Mouse (Mus musculus) cerebellum, postnatal 14 days (tissue): ENCODE measurements at regions not wholly inside any gene's neighbourhood (a gene's known extent, or its start where the extent isn't known, plus 50 kb on each side); places are given as distances from the start of the nearest gene placed in this dataset.

Experiments
- DNase-seq, 2 experiments: peaks; one replicate each; pipeline ENCODE4 v3.0.0; 2021; ENCODE audit warnings: mixed read lengths in 2 of 2

DNA sequence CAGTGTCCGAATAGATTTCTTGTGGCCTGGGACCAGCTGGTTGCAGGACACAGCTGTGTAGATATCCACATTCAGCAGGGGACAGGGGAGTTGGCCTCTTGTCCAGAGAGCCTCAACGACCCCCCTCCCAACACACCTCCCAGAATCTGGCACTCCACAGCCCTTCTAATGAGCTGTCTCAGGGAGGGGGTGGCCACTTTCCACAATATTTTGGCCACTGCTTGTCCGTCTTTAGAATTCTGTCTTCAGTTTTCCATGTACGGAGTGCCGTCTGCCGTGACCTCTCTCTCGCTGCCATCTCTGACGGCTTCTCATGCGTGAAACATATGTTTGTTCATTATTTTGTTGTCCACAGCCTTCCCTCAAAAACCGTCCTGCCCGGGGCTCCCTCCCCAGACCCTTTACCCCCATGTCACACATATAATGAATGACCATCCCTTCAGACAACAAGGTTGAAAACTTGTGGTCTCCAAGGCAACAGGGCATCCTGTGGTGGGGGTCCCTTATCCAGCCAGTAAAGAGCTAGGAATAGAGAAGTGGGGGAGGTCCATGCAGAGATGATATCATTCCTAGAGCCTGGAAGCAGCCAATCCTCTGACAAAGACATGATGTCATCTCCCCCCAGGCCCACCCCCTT lies 200.3 kb downstream of the Sox9 start:
- peak; percentile 30 to 50 for DNase-seq

GRCm38 (mm10) chr11:112982802-112983591 lies 201.0 kb downstream of the Sox9 start:
- DNase-seq: peak; percentile 41 to 71

DNA sequence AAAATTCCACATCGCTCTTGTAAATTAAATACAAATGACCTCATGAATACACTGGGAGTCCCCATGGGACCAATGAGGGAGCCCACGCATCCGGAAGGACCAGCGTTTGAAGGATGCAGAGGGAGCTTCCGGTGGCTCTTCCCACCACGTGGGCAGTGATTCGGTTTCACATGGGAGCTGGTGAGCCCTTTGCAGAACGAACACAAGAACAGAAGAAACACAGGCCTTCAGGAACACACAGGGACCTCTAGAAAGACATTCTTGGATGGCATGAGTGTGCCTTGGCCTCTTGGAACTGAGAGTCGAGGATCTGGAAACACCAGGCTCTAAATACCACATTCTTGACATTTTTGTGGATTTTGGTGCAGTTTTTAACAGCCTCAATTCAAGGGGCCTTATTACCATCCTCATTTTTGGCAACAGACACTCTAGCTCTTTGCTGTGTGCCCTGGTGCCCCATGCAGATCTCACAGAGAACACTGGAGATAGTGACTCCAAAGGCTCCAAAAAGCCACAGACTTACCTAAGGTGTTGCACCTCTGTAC lies 204.1 kb downstream of the Sox9 start:
- no peak for DNase-seq

GRCm38 (mm10) chr11:112987782-112988181 lies 205.8 kb downstream of the Sox9 start:
- DNase-seq: no peak

DNA sequence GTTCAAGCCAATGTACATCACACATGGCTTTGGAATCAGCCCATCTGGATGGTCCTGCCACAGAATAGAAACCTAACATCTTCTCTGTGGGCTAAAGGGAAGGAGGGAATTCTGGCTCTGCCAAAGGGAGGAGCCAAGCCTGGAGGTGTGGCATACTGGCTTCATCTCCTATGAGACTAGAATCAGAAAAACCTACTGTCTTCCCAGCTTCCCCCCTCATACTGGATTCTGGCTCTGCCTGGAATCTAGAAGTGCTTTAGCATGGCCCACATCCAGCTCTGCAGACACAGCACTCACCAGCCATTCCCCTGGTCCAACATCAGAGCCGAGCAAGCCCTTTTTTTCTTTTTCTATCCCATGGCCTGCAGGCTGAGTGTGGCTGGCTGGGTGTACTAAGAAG lies 206.9 kb downstream of the Sox9 start:
- peak in 1 of 2 experiments; percentile 19 for DNase-seq

- DNase-seq: no peak
Measured at GRCm38 (mm10) chr11:112989981-112990512, 208.0 kb downstream of the Sox9 start.

- no peak for DNase-seq
Measured at GRCm38 (mm10) chr11:112990751-112991150, 208.7 kb downstream of the Sox9 start.

- DNase-seq: no peak
Measured at GRCm38 (mm10) chr11:112991862-112992261, 209.8 kb downstream of the Sox9 start.

- no peak for DNase-seq
Measured at GRCm38 (mm10) chr11:112998777-112999583, 217.0 kb downstream of the Sox9 start.

DNA sequence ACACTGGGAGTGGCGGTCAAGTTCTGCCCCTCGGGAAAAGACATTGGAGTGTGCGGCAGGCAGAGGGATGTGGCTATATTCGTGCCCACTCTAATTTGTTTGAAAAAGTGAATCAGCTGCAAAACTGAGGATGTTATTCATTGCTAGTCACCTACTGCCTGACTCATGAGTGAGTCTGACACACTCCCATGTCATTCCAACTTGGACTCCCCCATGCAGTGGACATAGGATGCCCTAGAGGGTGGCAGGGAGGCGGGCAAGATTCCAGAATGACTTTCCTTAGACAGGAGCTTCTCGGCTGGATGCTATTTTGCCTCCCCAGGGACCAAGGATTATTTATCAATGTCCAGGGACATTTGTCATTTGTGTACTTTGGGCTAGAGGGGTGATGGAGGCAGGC lies 219.0 kb downstream of the Sox9 start:
- DNase-seq: no peak

DNA sequence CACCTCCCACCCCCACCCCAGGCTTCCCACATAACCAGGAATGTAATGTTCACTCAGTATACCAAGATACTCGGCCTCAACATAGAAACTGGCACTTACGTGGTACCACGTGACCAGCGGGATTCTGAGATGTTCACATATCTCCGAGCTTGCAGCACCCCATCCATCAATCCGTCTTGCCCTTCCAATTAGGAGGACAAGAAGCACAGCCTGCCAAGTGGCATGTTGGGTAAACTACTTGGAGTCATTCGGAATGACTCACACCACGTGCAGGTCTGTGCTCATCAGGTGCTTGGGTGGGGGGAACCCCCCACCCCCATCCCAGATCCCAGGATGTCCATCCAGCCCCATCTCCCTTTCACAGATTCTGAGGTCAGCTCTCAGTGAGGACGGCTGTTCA lies 223.9 kb downstream of the Sox9 start:
- DNase-seq: no peak

DNA sequence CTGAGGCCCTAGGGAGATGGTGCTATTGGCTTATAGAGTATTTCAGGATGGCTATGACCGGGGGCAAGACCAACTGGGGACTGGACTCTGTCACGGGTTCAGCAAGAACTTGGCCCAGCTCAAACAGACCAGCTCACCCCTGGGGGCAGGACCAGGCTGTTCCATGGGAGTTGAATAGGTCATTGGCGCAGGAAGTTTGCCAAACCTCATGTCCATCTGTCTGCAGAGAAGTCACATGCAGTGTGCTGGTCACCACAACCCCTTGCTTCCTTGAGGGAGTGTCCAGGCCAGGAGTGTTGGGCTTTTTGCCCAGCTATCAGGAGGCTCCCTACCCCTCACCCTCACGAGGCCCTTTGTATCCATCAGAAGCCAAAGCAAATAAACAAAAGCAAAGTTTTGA lies 226.5 kb downstream of the Sox9 start:
- peak; percentile 38 to 47 for DNase-seq

GRCm38 (mm10) chr11:113009376-113009775 lies 227.4 kb downstream of the Sox9 start:
- DNase-seq: no peak

DNA sequence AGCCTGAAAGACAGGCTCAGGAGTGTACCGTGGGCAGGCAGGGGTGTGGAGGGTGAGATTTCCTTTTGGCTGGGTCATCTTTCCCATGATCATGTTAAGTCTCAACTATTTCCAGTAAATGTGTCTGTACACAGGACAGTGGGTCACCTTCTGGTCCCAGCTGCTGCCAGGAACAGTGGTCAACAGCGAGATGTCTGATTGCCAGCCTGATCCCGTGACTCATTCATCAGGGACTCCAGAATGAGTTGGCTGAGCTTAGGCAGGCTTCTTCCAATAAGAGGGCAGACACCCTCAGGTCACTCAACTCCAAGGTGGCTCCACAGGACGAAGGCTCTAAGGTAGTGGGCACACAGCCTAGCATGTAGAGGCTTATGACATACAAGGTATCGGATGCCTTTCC lies 228.9 kb downstream of the Sox9 start:
- DNase-seq: peak in 1 of 2 experiments; percentile 16

DNA sequence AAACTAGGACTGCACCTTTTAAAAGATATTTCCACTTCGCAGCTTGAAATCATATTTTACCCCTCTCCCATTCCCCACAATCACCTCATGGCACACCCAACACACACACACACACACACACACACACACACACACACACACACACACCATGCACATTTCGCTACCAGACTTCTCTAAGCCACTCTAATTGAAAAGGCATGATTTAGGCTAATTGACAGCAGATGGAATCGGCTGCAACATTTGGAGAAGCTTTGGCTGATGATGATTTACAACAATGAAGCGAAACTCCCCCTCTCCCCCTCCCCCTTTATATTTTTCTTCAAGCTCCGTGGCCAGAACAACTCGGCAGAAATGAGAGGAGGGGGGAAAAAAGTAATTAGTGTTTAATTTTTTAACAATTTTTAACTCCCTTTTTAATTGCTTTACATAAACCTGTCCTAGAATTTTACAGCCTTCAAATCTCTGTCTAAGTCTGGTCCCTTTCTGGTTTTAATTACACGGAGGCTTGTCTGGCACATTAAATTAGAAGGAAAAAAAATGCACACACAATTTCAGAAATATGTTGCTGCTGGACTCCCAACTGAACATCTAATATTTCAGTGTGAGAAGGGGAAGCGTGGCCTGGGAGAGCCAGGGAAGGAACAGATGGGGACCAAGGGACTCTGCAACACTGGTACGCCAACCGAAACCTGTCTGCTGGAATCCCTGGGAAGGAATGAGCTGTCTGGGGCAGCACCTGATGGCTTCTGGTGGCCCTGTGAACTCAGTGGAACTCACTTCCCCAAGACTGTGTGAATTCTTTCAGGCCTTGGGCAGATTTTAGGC lies 232.4 kb downstream of the Sox9 start:
- peak in 1 of 2 experiments; percentile 22 for DNase-seq

DNA sequence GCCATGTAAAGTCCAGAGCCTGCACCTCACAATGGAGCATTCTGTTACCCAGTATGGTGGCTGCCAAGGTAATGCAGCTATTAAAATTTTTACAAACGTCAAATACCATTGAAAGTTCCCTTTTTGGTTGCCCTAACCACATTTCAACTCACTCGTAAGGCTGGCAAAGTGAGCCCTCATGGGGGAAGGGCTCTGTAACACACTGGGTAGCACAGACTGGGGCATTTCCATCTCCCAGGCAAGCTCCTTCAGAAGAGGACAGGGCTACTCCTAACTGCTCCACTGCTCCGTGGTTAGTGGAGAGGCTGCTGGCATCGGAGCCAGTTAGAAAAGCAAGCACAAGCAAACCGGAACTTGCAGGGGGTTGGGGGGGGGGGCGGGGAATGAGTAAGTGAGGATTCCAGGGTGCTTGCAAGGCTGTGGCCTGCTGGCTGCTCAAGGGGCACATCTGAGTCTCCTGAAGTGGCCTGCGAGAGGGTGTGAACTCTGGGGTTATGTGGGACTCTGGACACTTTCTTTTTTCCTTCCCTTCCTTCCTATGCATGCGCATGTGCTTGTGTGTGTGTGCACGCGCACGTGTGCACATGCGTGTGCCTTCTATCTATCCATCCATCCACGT lies 233.8 kb downstream of the Sox9 start:
- DNase-seq: no peak

DNA sequence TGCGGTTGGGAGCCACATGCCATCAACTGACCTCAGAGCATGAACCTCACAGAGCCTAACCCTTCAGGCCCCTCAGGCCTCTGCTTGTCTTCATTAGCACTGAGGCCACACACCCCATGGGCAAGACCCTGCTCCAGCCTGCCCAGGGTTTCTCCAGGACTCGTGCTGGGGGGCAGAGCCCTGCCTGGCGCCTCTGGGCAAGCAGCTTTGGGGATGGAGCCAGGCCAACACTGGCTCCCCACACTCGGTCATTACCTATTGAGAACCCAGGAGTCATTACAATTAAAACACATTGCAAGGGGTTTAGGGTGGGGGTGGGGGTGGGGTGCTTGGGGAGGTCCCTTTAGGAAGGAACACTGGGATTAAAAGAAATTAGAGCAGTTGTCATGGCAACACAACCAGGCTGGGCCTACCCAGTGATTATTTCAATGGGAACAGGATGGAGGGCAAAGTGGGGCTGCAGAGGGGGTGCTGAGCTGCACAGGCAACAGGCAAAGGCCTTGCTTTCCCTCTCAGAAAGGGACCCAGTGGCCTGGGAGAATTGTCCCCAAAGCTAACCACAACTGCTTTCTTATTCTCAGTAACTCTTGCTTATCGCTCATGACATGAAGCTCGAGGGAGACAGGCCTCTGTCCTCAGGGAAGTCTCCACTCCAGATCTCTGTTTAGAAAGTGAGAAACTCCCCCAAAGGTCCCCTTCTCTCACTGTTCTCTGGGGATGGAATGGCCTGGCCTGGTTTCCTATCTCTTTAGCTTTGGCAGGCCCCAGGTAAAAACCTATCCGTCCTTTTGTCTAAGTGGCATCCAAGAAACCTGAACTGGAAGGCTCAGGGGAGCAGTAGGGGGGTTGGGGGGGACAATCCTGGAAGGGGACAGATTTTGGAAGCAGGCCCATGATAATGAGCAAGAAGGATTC lies 235.0 kb downstream of the Sox9 start:
- DNase-seq: no peak

DNA sequence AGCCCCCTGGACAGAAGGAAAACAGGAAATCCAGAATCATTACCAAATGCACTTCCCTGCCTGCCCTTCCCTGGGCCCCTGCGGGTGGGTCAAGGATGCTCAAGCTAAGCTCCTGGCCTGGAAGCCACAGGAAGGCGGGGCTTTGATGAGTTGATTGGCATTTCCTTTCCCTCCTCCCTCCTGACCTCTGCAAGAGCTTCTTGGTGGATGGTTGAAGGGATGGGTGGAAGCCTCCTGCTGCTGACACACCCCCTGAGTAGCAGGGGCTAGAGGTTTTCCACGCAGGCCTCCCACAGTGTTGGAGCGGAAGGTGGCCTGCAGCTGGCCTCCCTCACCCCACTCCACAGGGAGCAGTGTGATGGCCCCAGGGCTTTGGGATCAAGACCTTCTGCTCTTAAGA lies 239.5 kb downstream of the Sox9 start:
- no peak for DNase-seq

- DNase-seq: no peak
Measured at GRCm38 (mm10) chr11:113026994-113027393, 245.0 kb downstream of the Sox9 start.

DNA sequence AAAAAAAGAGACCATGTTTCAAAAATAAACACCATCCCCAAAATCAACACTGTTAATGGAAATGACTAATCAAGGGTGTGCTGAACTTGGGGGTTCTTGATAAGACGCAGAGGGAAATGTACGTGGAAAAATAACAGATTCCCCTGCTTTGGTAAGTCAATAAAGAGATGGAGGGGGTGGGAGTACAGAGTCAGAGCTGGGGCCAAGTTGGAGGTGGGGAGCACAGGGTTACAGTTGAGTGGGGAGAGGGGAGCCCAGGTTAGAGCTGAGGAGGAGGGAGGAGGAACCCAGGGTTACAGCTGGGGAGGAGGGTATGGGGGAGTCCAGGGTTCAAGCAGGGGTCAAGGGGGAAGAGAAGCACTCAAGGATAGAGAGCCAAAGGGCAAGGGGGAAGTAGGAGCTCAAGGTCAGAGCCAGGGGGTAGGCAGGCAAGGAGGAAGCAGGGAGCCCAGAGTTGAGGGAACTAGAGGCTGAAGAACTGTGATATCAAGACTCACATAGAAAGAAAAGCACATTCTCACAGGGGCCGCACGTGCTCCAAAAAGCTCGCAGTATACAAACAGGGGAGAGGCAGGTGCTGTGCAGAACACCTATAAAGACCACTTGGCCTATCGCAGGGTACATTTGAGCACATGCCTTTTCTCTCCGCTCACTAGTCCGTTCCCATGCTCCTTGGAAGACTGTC lies 246.4 kb downstream of the Sox9 start:
- DNase-seq: no peak
